Mouse (Mus musculus) liver, postnatal 0 days (tissue): ENCODE measurements at regions not wholly inside any gene's neighbourhood (a gene's known extent, or its start where the extent isn't known, plus 50 kb on each side); places are given as distances from the start of the nearest gene placed in this dataset.

Experiments
- ATAC-seq: fragments of 200-750 bp; cut with Nextera tagmentation; 2 replicates; pipeline ENCODE4 v1.8.0; 2017; ENCODE audit warnings: mild to moderate bottlenecking, moderate library complexity
- DNase-seq: peaks from one replicate; pipeline ENCODE4 v3.0.0-alpha.2; 2016
- H3K27ac ChIP-seq: fragments of 300-500 bp; sonication (generic); 2 replicates; pipeline ENCODE4 v1.5.1; 2014; ENCODE audit warnings: antibody characterized with exemption, moderate library complexity, mild to moderate bottlenecking, low read depth
- H3K27me3 ChIP-seq: fragments of 300-500 bp; sonication (generic); 2 replicates; pipeline ENCODE4 v1.6.1; 2014; ENCODE audit warnings: low read length, control low read depth, mixed read lengths; ENCODE audit not compliant: insufficient read depth
- H3K36me3 ChIP-seq: fragments of 300-500 bp; sonication (generic); replicated peaks from 2 replicates; pipeline ENCODE4 v1.6.1; 2014; ENCODE audit warnings: mild to moderate bottlenecking, control low read depth, low read length, moderate library complexity, mixed read lengths; ENCODE audit not compliant: insufficient read depth
- H3K4me1 ChIP-seq: fragments of 300-500 bp; sonication (generic); 2 replicates; pipeline ENCODE4 v1.6.1; 2014; ENCODE audit warnings: antibody characterized with exemption, mild to moderate bottlenecking, control low read depth; ENCODE audit not compliant: insufficient read depth
- H3K4me2 ChIP-seq: fragments of 300-500 bp; sonication (generic); 2 replicates; pipeline ENCODE4 v1.6.1; 2014; ENCODE audit warnings: low read depth, mild to moderate bottlenecking, low read length, moderate library complexity, mixed read lengths
- H3K4me3 ChIP-seq: fragments of 300-500 bp; sonication (generic); 2 replicates; pipeline ENCODE4 v1.5.1; 2014; ENCODE audit warnings: low read depth, low read length
- H3K9ac ChIP-seq: fragments of 300-500 bp; sonication (generic); replicated peaks from 2 replicates; pipeline ENCODE4 v1.6.1; 2014; ENCODE audit warnings: mild to moderate bottlenecking, moderate library complexity
- H3K9me3 ChIP-seq: fragments of 300-500 bp; sonication (generic); 2 replicates; pipeline ENCODE4 v1.6.1; 2016; ENCODE audit warnings: mild to moderate bottlenecking, control low read depth, low read length, mixed read lengths
- CTCF ChIP-seq: sonication (generic); IDR thresholded peaks from 2 replicates; pipeline ENCODE4 v1.5.1; 2016; ENCODE audit warnings: antibody characterized with exemption, low read depth
- EP300 ChIP-seq: IDR thresholded peaks from 2 replicates; pipeline ENCODE4 v1.6.1; 2016; ENCODE audit warnings: antibody characterized with exemption, low read depth, mild to moderate bottlenecking
- WGBS: fragments of 180-500 bp; shearing (Covaris S2); extraction: QIAGEN DNeasy Blood & Tissue Kit; methylation state at CpG from one replicate; pipeline ENCODE4 v1.1.7; 2014; ENCODE audit not compliant: insufficient replicate concordance; 5-methylcytosine and 5-hydroxymethylcytosine counted together

GRCm38 (mm10) chr13:75543595-75543994, 163.0 kb upstream of the Ell2 start:
- no peak overlapping the region for H3K9ac ChIP-seq
- ATAC-seq (no peak), DNase-seq (no peak)
- no peaks in the 10 kb centered on the region for H3K27me3 ChIP-seq
- H3K4me3 ChIP-seq, result no peak overlapping the region
- TF ChIP-seq CTCF, result no peak
- no peaks in the 10 kb centered on the region for H3K9me3 ChIP-seq
- no peak overlapping the region for H3K4me2 ChIP-seq
- H3K27ac ChIP-seq, result no peak overlapping the region
- WGBS, result 67% methylated on average over 3 of the region's 3 CpGs
- 0 out of 2 replicates have a peak, but pooled peaks cover 5% of the 10 kb centered on the region for H3K4me1 ChIP-seq
- H3K36me3 ChIP-seq, result no peaks in the 10 kb centered on the region

GRCm38 (mm10) chr13:75544728-75545127, 161.8 kb upstream of the Ell2 start:
- Histone ChIP-seq H3K27me3 (no peaks in the 10 kb centered on the region), H3K9ac (no peak overlapping the region), H3K36me3 (no peaks in the 10 kb centered on the region), H3K4me1 (0 out of 2 replicates have a peak, but pooled peaks cover 5% of the 10 kb centered on the region), H3K27ac (no peak overlapping the region), H3K4me2 (no peak overlapping the region), H3K9me3 (no peaks in the 10 kb centered on the region), H3K4me3 (no peak overlapping the region)
- ATAC-seq (no peak), DNase-seq (no peak)
- TF ChIP-seq CTCF, result no peak
- TF ChIP-seq EP300, result no peak

GRCm38 (mm10) chr13:75547791-75548190, 158.8 kb upstream of the Ell2 start:
- Histone ChIP-seq H3K9ac (no peak overlapping the region), H3K4me2 (no peak overlapping the region), H3K9me3 (no peaks in the 10 kb centered on the region), H3K36me3 (no peaks in the 10 kb centered on the region), H3K4me1 (no peaks in the 10 kb centered on the region), H3K27ac (no peak overlapping the region), H3K4me3 (no peak overlapping the region), H3K27me3 (no peaks in the 10 kb centered on the region)
- WGBS, result 31% methylated on average over 3 of the region's 3 CpGs
- ATAC-seq, result no peak
- no peak for TF ChIP-seq CTCF
- TF ChIP-seq EP300, result no peak
- DNase-seq, result no peak

GRCm38 (mm10) chr13:75578971-75579370, 127.6 kb upstream of the Ell2 start:
- TF ChIP-seq CTCF (no peak), EP300 (no peak)
- H3K4me1 ChIP-seq, result no peaks in the 10 kb centered on the region
- H3K27ac ChIP-seq, result no peak overlapping the region
- H3K4me3 ChIP-seq, result no peak overlapping the region
- H3K36me3 ChIP-seq, result no peaks in the 10 kb centered on the region
- H3K9ac ChIP-seq, result no peak overlapping the region
- H3K27me3 ChIP-seq, result no peaks in the 10 kb centered on the region
- H3K4me2 ChIP-seq, result no peak overlapping the region
- no peaks in the 10 kb centered on the region for H3K9me3 ChIP-seq
- DNase-seq (no peak), ATAC-seq (no peak)
- WGBS, result 56% methylated on average over 1 of the region's 1 CpGs

- no peaks in the 10 kb centered on the region for H3K36me3 ChIP-seq
- no peak overlapping the region for H3K4me3 ChIP-seq
- H3K4me2 ChIP-seq, result no peak overlapping the region
- H3K27me3 ChIP-seq, result no peaks in the 10 kb centered on the region
- TF ChIP-seq CTCF (no peak), EP300 (no peak)
- 75% methylated on average over 2 of the region's 2 CpGs for WGBS
- no peaks in the 10 kb centered on the region for H3K9me3 ChIP-seq
- DNase-seq (no peak), ATAC-seq (no peak)
- no peaks in the 10 kb centered on the region for H3K4me1 ChIP-seq
- no peak overlapping the region for H3K27ac ChIP-seq
- H3K9ac ChIP-seq, result no peak overlapping the region
Observed at GRCm38 (mm10) chr13:75590836-75591235, 115.7 kb upstream of the Ell2 start.

DNA sequence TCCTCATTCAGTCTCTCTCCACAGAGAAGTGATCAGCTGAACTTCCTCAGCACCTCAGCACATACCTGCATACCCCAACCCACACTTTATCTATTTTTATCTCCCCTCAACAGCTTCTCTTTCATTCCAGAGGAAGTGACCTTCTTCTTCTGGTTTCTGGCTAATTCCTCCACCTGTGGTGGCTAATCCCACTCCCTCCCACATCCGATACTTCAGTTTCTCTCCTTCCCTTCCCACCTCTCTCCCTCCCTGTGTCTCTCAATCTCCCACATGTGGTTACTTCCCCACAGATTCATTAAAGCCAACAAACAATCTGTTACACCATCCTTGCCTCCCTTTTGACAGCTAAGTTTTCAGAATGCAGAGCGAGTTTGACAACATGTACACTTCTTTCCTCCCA, 109.7 kb upstream of the Ell2 start:
- H3K27ac ChIP-seq, result no peak overlapping the region
- H3K4me3 ChIP-seq, result no peak overlapping the region
- H3K27me3 ChIP-seq, result no peaks in the 10 kb centered on the region
- no peak for ATAC-seq
- WGBS, result 66% methylated on average over 2 of the region's 2 CpGs
- H3K4me1 ChIP-seq, result no peaks in the 10 kb centered on the region
- H3K4me2 ChIP-seq, result no peak overlapping the region
- no peak for DNase-seq
- H3K9me3 ChIP-seq, result no peaks in the 10 kb centered on the region
- no peak overlapping the region for H3K9ac ChIP-seq
- TF ChIP-seq CTCF (no peak), EP300 (no peak)
- no peaks in the 10 kb centered on the region for H3K36me3 ChIP-seq

DNA sequence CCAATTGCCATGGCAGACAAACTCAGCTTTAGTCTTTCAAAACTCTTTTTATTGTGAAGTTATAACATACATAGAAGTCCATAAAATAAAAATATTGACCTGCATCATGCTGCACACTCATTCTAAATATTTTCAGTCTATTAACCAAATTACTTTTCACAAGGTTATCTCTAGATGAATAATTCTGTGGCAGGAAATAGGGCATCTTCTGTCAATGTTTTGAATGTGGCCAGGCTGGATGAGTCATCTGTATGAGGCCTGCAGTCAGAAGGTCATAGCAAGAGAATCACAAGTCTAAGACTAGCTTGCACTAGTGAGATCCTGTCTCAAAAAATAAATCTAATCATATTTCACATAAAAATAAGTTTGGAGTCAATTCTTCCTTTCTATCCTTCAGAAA, 108.4 kb upstream of the Ell2 start:
- Histone ChIP-seq H3K27me3 (no peaks in the 10 kb centered on the region), H3K4me1 (no peaks in the 10 kb centered on the region), H3K27ac (no peak overlapping the region), H3K4me3 (no peak overlapping the region), H3K36me3 (no peaks in the 10 kb centered on the region), H3K9me3 (no peaks in the 10 kb centered on the region), H3K4me2 (no peak overlapping the region), H3K9ac (no peak overlapping the region)
- TF ChIP-seq CTCF (no peak), EP300 (no peak)
- DNase-seq (no peak), ATAC-seq (no peak)
